Mouse (Mus musculus): ENCODE data around the gene Cacna2d4.

The Cacna2d4 gene

DNA sequence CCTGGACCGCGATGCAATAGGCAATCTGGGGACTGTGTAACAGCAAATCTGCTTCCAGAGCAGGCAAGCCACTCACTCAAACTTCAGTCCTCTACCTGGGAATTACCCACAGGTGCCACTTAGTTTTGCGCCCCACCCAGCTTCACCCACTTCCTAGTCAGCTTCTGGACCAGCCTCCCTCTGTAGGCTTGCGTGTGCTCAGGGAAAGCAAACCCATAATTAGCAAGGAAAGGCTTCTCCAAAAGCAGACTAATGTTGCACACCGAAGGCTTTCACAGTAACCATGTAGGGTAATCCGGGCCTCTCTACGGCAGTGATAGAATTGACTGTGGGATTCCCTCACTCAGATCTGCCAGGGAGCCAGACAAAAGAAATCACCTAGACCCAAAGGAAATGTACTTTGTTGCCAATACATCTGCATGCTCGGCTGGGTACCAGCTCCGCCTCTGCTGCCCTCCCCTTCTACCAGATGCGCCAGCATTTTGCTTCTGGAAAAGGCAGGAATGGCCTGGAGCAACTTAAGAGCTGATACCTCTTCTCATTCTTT is 71.6 kb downstream of the Cacna2d4 start:
- intact Hi-C loops (cut with DNase I) = no loop called here

- intact Hi-C loops (cut with DNase I) = no loop called here
These were observed 73.8 kb downstream of the Cacna2d4 start for GRCm38 (mm10) chr6:119310176-119310575.

DNA sequence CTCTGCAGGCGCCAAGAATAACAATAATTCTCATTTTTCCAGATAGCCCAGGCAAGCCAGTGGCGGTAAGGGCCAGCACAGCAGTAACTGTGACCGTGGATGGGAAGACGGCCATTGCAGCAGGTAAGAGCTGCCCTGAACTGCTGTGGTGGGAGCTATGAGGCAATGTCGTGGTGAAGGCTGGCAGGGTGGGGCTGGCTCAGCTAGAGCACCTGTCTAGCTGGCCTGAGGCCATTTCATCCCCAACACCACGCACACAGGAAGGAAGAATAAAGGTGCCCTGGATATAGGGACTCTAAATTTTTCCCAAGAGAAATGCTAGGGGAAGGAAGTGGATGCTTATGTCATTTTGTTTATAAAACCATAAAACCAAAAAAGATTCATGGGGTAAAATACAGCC is 76.1 kb downstream of the Cacna2d4 start:
- intact Hi-C loops (cut with DNase I) = no loop called here

DNA sequence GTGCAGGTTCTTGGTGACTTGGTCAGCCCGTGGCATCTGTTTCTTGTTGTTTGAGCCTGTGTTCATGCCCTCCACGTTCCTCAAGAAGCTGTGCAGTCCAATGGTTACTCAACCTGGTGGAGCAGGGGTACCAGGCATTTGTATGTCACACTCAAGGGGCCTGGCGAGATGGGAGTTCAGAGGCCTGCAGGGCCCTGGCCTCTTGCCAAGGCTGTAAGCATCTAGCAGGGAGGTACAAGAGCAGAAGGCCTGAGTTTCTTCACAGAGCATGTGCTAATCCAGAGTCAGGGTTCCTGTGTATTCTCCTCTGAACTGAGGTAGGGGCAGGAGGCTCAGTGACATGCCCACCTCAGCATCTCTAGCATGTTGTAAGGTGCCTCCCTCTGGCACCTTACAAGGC is 76.8 kb downstream of the Cacna2d4 start:
- intact Hi-C loops (cut with DNase I) = no loop called here

DNA sequence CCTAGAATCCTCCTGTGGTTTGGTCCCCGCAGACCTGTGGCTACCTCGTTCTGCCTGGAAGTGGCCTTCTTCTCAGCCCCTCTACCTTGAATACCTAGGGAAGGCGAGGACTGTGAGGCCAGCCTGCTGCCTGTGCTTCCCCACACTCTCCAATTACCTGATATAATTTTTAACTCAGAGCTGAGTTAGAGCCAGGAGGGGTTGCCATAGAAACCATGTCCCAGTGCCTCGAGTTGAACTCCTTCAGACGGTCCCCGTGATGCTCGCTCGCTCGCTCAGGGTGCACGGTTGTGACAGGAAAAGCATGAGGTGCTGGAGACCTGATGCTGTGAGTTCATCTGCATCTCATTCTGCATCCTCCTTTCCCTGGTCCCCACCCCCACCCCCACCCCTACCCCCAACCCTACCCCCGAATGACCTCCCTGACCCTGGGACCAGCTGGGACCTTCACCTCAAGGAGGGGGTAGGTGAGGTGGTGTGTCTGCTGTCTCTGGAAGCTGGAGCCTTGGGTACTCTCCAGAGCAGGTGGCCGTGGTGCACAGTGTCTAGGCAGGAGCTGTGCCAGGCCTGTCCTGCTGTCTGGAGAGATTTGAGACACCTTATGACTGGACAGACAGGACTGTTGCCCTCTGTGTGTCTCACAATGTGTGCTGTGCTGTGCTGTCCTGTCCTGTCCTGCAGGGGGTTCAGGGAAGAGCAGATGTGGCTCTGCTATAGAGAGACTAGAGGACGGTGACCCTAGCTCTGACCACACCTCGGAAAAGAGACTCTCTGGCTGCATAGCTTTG is 77.5 kb downstream of the Cacna2d4 start:
- intact Hi-C loops (cut with DNase I) = no loop called here

- intact Hi-C loops (cut with DNase I) = no loop called here
These were observed 78.6 kb downstream of the Cacna2d4 start for GRCm38 (mm10) chr6:119314751-119315476.

DNA sequence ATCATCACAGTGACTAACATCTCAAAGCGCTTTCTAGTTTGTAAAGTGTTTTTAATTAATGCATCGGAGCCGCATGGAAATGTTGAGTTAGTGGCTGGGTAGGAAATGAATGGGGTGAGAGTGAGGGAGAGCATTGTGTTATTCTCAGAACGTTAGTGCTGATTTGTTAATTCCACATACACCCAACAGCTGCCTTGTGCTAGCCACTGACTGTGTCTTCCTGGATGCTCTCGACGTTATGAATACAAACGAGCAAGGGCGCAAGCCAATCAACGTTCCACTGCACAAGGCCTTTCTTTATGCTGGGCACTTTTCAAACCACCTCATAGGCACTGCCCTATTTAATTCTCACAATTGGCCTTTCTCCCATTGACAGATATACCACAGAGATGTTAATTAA is 82.4 kb downstream of the Cacna2d4 start:
- intact Hi-C loops (cut with DNase I) = no loop called here

DNA sequence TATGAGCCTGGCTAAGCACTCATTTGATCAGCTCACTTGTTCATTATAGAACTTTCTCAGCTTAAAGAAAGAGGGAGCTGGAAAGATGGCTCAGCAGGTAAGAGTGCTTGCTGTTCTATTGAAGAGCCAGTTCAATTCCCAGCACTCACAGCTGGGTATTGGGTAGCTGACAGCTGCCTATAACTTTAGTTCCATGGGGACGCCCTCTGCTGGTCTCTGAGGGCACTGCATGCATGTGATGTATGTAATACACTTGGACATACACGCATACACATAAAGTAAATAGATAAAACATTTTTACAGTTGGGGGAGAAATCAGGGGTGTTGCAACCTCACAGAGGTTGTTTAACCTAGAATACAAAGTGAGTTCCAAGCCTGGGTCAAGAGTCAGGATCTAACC is 83.0 kb downstream of the Cacna2d4 start:
- intact Hi-C loops (cut with DNase I) = no loop called here

- intact Hi-C loops (cut with DNase I) = loop anchor here (5.0 kb wide), 1 partner anchor 83 kb away; the partner anchor contains the start of gene Cacna2d4
These were observed 84.2 kb downstream of the Cacna2d4 start for GRCm38 (mm10) chr6:119320481-119320880.

- intact Hi-C loops (cut with DNase I) = loop anchor here (5.0 kb wide), 1 partner anchor 84 kb away; the partner anchor contains the start of gene Cacna2d4
These were observed 85.4 kb downstream of the Cacna2d4 start for GRCm38 (mm10) chr6:119321752-119322151.

- intact Hi-C loops (cut with DNase I) = loop anchor here (5.0 kb wide), 1 partner anchor 87 kb away; the partner anchor contains the start of gene Cacna2d4
These were observed 88.5 kb downstream of the Cacna2d4 start for GRCm38 (mm10) chr6:119324776-119325175.

DNA sequence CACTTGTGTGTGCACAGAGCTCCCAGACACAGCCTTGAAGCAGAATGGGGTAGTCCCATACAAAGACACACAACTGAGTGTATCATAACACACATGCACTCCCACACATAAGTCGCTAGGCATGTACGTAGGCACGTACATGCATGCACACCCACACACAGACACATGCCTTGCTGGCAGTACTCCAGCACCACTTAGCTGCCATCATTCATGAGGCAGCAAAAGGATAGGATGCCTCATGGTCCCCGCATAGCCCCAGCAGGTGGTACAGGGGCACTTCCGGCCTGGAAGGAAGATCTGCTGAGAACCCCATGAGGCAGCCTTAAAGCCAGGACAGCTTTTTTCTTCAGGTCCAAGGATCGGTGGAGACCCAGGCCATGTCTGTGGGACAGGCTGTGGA is 89.7 kb downstream of the Cacna2d4 start:
- intact Hi-C loops (cut with DNase I) = no loop called here

DNA sequence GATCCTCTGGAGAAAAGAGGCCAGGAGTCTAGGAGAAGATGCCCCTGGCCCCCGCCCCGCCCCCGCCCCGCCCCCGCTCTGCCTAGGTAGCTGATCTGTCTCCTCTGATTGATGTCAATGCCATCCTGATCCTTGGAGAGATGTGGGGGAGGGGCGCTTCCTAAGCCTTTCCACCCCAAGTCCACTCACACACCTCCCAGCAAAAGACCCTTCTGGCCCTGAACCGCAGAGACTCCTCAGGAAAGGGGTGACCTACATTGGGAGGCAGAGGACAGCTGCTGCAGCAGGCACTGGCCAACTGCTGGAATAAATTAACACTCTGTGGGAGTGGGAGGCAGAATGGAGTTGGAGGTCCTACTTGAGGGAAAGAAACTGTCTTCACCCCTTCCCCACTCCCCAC is 90.2 kb downstream of the Cacna2d4 start:
- intact Hi-C loops (cut with DNase I) = no loop called here

- intact Hi-C loops (cut with DNase I) = no loop called here
These were observed 92.3 kb downstream of the Cacna2d4 start for GRCm38 (mm10) chr6:119328521-119329115.

GRCm38 (mm10) chr6:119329215-119329714 is 92.9 kb downstream of the Cacna2d4 start:
- intact Hi-C loops (cut with DNase I) = no loop called here

DNA sequence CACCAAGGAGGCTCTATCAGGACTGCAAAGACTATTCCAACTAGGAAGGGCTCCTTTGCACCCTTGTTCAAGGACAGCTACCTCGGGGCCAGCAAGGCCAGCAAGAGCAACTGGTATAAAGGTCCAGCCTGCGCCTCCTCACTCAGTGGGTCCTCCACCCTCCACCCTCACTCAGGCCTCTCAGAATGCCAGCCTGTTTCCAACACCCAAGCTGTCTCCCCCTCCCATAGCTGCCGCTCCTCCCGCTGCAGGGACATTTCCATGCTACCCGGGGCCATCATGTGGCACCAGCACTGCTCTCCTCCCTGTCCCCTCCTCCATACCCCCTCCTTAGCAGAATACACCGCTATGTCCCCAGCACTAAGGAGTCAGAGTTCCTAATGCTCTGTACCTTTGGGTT is 93.6 kb downstream of the Cacna2d4 start:
- intact Hi-C loops (cut with DNase I) = no loop called here

- intact Hi-C loops (cut with DNase I) = no loop called here
These were observed 94.2 kb downstream of the Cacna2d4 start, which contains the start of gene Lrtm2 for GRCm38 (mm10) chr6:119330506-119330905. Gene Lrtm2, minus strand, starts transcription at chr6:119330766.

- intact Hi-C loops (cut with DNase I) = no loop called here
These were observed 95.8 kb downstream of the Cacna2d4 start for GRCm38 (mm10) chr6:119332111-119332510.

DNA sequence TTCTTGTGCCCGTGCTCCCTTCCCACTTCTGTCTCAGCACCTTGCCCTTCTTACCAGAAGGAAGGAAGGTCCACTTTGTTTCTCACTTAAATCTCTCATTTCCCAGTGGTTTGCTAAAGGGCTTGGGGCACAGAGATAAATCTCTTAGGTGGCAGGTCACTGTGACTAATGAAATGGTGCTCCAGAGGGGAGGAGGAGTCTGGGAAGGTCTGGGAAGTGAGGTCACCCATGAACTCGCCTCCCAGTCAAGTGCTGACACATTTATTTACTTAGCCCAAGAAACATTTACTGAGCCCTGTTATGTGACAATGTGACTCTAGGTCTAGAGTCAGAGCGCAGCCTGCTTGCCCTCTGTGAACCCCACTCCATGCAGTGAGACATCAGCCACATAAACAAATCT is 96.9 kb downstream of the Cacna2d4 start:
- intact Hi-C loops (cut with DNase I) = no loop called here

- intact Hi-C loops (cut with DNase I) = no loop called here
These were observed 97.5 kb downstream of the Cacna2d4 start for GRCm38 (mm10) chr6:119333831-119334230.

- intact Hi-C loops (cut with DNase I) = no loop called here
These were observed 99.8 kb downstream of the Cacna2d4 start for GRCm38 (mm10) chr6:119336124-119336523.

DNA sequence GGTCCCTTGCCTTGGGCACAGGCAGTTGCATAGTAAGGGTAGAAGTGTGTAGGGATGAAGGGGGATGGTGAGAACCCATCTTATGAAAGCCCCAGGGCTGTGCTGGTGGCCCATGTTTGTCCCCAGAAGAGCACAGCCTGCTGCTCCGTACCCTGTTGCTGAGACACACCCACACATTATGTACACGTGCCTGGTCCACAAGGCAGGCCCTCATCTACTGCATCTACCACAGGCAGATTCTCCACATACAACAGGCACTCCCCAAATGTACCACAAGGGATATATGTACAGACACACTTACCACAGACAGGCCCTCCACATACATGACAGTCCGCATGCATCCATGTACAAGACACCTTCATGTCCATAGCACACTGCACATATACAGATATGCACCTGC is 101.0 kb downstream of the Cacna2d4 start:
- intact Hi-C loops (cut with DNase I) = no loop called here

All from adrenal gland (tissue).